Mouse (Mus musculus) spleen, adult 2 months (tissue): Measurements from ENCODE around the gene Nkrf.

Experiments
- CTCF ChIP-seq: fragments of 200-500 bp; IDR thresholded peaks from 2 replicates; pipeline ENCODE4 v1.5.1; 2011; ENCODE audit warnings: mild to moderate bottlenecking, inconsistent platforms; ENCODE audit not compliant: insufficient read depth, insufficient read length, insufficient replicate concordance; ENCODE audit errors: extremely low read depth
- POLR2A ChIP-seq: fragments of 200-500 bp; IDR thresholded peaks from 2 replicates; pipeline ENCODE4 v1.6.1; 2011; ENCODE audit warnings: low read depth, low read length, inconsistent platforms

- TF ChIP-seq CTCF (no peak), POLR2A (no peak)
These were observed 59.2 kb downstream of the Nkrf start for GRCm38 (mm10) chrX:36843346-36843990.
